Mouse (Mus musculus): ENCODE results near the gene Lsm10. TPM values are rescaled to one million over a fixed set of nuclear protein-coding genes. Genes with fewer than 3 reads are reported as not detected.

The Lsm10 gene
- total and polyA plus RNA-seq, 2 experiments from 2014 or later: 42.9 to 54.7 TPM

DNA sequence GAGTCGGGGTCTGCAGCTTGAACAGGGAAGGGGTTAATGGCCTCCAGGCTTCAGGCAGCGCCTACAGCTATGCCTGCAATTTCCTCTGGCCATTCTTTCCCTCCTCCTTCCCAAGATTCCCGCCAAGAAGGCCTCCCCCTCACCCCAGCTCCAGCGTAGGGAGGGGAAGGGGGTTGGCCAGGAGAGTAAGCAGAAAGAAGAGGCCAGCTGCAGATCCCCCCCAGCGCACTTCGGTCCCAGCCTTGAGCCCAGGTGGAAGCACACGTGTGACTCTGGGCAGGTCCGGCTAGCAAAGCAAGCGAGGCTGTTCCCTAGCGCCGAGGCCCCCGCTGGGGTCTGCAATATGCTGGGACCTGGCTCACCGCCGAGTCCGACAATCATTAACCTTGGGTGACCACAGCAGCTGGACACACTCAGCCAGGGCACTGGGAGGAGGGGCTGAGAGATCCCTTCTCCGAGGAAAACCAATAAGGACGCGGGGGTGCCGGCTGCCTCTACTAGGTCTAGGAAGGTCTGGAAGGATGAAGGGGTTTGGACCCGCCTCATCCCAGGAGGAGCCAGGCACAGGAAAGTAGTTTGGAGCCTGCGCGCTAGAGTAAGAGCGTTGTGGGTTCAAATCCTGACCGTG, 51.2 kb downstream of the Lsm10 start, which contains the start of gene Eva1b:
TSS of gene Eva1b (plus strand) at position 212 of the 628 bp plus-strand sequence.
- TF ChIP-seq CTCF (IDR thresholded peaks at IDR 0.05; ENCODE audit: low read depth): no peak
- Histone ChIP-seq H3K4me3 (ENCODE audit: low read length) (peak within 1 kb of the TSS; percentile 42), H3K4me2 (ENCODE audit: low read depth, low read length) (peak within 1 kb of the TSS; percentile 57), H3K36me3 (ENCODE audit: insufficient read depth, low read length) (no peaks in the 10 kb centered on the region), H3K27ac (peak within 1 kb of the TSS; percentile 13; the same call in 1 of the 2 replicates), H3K9ac (replicated peaks; ENCODE audit: low read length) (peak within 1 kb of the TSS; percentile 50), H3K27me3 (ENCODE audit: insufficient read depth, low read length) (no peaks in the 10 kb centered on the region), H3K4me1 (ENCODE audit: insufficient read depth, low read length) (peaks cover 3% of the 10 kb centered on the region; the same call in 1 of the 2 replicates), H3K9me3 (ENCODE audit: low read length) (no peaks in the 10 kb centered on the region)
- ATAC-seq (peak; percentile 25; the same call in 1 of the 2 replicates), DNase-seq (ENCODE audit: low spot score) (peak; percentile 38)
- WGBS: 4% methylated on average over 24 of the region's 24 CpGs

Other genes starting within 250 kb of the Lsm10 start
- gene Csf3r, start 72.1 kb upstream of the Lsm10 start, total RNA-seq (2014; rRNA removed): 0.93 and 1.7 TPM in 2 replicates
- 0.91 and 0.95 TPM in 2 replicates for gene Csf3r, start 72.1 kb upstream of the Lsm10 start, polyA plus RNA-seq (2015; fragmentation: Nextera tagmentation; extraction: Ambion mirVana)
- gene Mrps15, start 49.7 kb upstream of the Lsm10 start, total RNA-seq (2014; rRNA removed): 33.9 and 45.1 TPM in 2 replicates
- gene Mrps15, start 49.7 kb upstream of the Lsm10 start, polyA plus RNA-seq (2015; fragmentation: Nextera tagmentation; extraction: Ambion mirVana): 130 and 142 TPM in 2 replicates
- 12.7 and 20.2 TPM in 2 replicates for gene Oscp1, start 38.1 kb upstream of the Lsm10 start, total RNA-seq (2014; rRNA removed)
- 43.4 and 46.6 TPM in 2 replicates for gene Oscp1, start 38.1 kb upstream of the Lsm10 start, polyA plus RNA-seq (2015; fragmentation: Nextera tagmentation; extraction: Ambion mirVana)
- 19.9 and 23.3 TPM in 2 replicates for gene Stk40, start 7.3 kb downstream of the Lsm10 start, total RNA-seq (2014; rRNA removed)
- gene Stk40, start 7.3 kb downstream of the Lsm10 start, polyA plus RNA-seq (2015; fragmentation: Nextera tagmentation; extraction: Ambion mirVana): 17.6 and 19.7 TPM in 2 replicates
- gene Eva1b, start 51.1 kb downstream of the Lsm10 start, total RNA-seq (2014; rRNA removed): 24.9 and 25.6 TPM in 2 replicates
- gene Eva1b, start 51.1 kb downstream of the Lsm10 start, polyA plus RNA-seq (2015; fragmentation: Nextera tagmentation; extraction: Ambion mirVana): 11.6 and 12.3 TPM in 2 replicates
- 0.63 and 1.2 TPM in 2 replicates for gene Sh3d21, start 66.9 kb downstream of the Lsm10 start, total RNA-seq (2014; rRNA removed)
- 2.2 and 2.6 TPM in 2 replicates for gene Sh3d21, start 66.9 kb downstream of the Lsm10 start, polyA plus RNA-seq (2015; fragmentation: Nextera tagmentation; extraction: Ambion mirVana)
- gene Thrap3, start 106.1 kb downstream of the Lsm10 start, total RNA-seq (2014; rRNA removed): 85.7 and 128 TPM in 2 replicates
- gene Thrap3, start 106.1 kb downstream of the Lsm10 start, polyA plus RNA-seq (2015; fragmentation: Nextera tagmentation; extraction: Ambion mirVana): 108 and 123 TPM in 2 replicates
- gene Map7d1, start 159.7 kb downstream of the Lsm10 start, total RNA-seq (2014; rRNA removed): 106 and 109 TPM in 2 replicates
- 51.0 and 54.6 TPM in 2 replicates for gene Map7d1, start 159.7 kb downstream of the Lsm10 start, polyA plus RNA-seq (2015; fragmentation: Nextera tagmentation; extraction: Ambion mirVana)
- 88.9 and 97.4 TPM in 2 replicates for gene Trappc3, start 165.7 kb downstream of the Lsm10 start, total RNA-seq (2014; rRNA removed)
- gene Trappc3, start 165.7 kb downstream of the Lsm10 start, polyA plus RNA-seq (2015; fragmentation: Nextera tagmentation; extraction: Ambion mirVana): 187 and 188 TPM in 2 replicates
- 11.6 and 17.7 TPM in 2 replicates for gene Col8a2, start 190.2 kb downstream of the Lsm10 start, total RNA-seq (2014; rRNA removed)
- gene Col8a2, start 190.2 kb downstream of the Lsm10 start, polyA plus RNA-seq (2015; fragmentation: Nextera tagmentation; extraction: Ambion mirVana): 5.5 and 5.9 TPM in 2 replicates
- 64.0 and 73.9 TPM in 2 replicates for gene Adprhl2, start 225.1 kb downstream of the Lsm10 start, total RNA-seq (2014; rRNA removed)
- gene Adprhl2, start 225.1 kb downstream of the Lsm10 start, polyA plus RNA-seq (2015; fragmentation: Nextera tagmentation; extraction: Ambion mirVana): 73.2 and 73.9 TPM in 2 replicates
- gene Tekt2, start 229.1 kb downstream of the Lsm10 start, total RNA-seq (2014; rRNA removed): 2.9 and 25.7 TPM in 2 replicates
- 16.3 and 17.3 TPM in 2 replicates for gene Tekt2, start 229.1 kb downstream of the Lsm10 start, polyA plus RNA-seq (2015; fragmentation: Nextera tagmentation; extraction: Ambion mirVana)